Mouse (Mus musculus): Measurements from ENCODE around the gene Mgll. TPM values are rescaled to one million over a fixed set of nuclear protein-coding genes. Genes with fewer than 3 reads are reported as not detected.

Mgll gene
- total RNA-seq, 2 experiments from 2014 or later = 193 to 231 TPM

DNA sequence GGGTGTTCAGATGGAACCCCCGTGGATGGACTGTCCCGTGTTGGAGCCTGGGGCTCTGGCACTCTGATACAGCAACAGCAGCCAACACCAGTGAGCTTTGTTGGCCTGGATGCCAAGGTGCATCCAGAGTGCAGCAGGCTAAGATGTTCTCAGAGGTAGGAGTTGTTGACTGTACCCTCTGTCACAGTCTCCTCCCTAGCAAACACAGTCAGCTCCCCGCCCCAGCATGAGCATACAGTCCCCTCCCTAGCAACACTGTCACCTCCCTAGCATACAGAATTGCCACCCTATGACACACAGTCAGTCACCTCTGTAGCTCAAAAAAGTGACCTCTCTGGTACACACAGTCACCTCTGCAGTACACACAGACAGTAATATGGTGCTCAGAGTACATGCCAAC lies 92.7 kb downstream of the Mgll start:
- no peak for DNase-seq (ENCODE audit: low spot score in 2 of 2)
- intact Hi-C loops (cut with DNase I) = no loop called here

GRCm38 (mm10) chr6:88820853-88821252 lies 96.6 kb downstream of the Mgll start:
- intact Hi-C loops (cut with DNase I) = no loop called here
- DNase-seq (ENCODE audit: low spot score in 2 of 2) = no peak

DNA sequence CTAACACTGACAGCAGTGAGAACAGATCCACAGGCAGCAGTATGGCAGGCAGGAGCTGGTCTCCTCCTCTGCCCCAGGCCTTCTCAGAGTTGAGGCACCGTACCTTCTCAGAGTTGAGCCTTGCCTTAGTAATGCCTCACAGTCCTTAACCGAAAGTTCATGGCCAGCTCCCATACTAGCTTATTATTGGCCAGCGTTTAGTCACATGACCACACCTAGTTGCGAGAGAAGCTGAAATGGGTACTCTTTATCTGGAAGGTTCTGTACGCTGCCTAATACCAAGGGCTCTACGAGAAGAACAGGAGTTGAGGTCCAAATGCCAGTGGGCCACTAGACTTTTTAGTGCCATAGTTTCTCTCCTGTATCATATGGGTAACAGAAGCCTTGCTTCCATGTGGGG lies 97.1 kb downstream of the Mgll start:
- intact Hi-C loops (cut with DNase I) = no loop called here

GRCm38 (mm10) chr6:88821901-88822300 lies 97.7 kb downstream of the Mgll start:
- intact Hi-C loops (cut with DNase I) = no loop called here
- DNase-seq (ENCODE audit: low spot score in 2 of 2) = no peak

More for the DNA sequence above, 97.1 kb downstream of the Mgll start:
- DNase-seq (ENCODE audit: low spot score in 2 of 2) = no peak

DNA sequence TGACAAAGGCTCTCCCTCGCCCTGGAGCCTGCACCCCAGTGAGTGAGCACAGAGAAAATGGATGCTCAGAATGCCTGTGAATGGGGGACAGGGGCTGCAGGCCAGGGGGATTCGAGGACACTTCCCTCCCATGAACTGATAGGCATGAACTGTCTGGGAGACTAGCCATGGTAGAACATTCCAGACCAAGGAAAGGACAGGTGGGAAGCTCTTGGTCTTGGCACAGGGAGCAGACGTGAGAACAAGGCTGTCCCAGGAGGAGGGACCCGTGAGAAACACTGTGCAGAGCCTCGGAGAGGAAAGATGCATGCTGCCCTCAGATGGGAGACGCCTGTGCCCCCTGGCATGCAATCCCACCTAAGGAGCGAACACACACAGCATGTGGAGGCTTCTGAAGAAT lies 100.0 kb downstream of the Mgll start:
- intact Hi-C loops (cut with DNase I) = no loop called here
- DNase-seq (ENCODE audit: low spot score in 2 of 2) = no peak

DNA sequence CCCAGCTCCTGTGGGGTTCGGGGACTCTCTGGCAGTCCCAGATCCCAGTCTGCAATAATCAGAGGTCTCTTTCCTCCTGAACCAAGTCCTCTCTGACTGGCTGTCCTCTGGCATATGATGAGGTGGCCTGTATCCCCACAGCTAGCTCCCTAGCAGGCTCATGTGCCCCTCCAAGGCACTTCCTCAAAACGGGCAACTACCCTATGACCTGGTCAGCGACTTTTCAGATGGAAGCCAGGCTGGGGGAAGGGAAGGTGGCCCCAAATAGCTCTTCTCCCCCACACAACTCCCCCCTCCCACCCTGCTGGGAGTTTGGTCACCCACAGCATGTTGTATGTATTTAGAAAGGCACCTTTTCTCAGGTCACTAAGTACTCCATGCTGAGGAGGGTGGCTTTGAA lies 101.9 kb downstream of the Mgll start:
- intact Hi-C loops (cut with DNase I) = loop anchor here (5.0 kb wide), 1 partner anchor 99 kb away; no protein-coding TSS in a partner anchor

GRCm38 (mm10) chr6:88826545-88826944 lies 102.3 kb downstream of the Mgll start:
- no peak for DNase-seq (ENCODE audit: low spot score in 2 of 2)

More for the DNA sequence above, 101.9 kb downstream of the Mgll start:
- DNase-seq (ENCODE audit: low spot score in 2 of 2) = no peak

DNA sequence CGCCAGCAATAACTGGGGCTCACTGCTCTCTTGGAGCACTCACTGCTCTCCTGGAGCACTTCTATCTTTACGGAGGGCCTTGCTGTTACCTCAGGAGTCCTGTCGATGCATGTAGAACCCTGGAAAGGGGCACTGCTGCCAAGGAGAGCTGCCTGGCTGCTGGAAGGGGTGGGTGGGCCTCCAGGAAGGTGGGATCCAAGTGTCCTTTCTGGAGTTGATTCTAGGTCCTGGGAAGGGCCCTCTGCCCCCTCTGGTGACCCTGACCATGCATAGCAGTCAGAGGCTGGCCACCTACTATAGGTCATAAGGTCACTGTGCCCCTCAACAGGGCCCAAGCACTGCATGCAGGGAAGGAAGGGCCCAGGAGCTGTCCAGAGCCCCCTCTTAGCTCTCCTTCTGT lies 102.8 kb downstream of the Mgll start:
- DNase-seq (ENCODE audit: low spot score in 2 of 2) = no peak
- intact Hi-C loops (cut with DNase I) = loop anchor here (5.0 kb wide), 1 partner anchor 100 kb away; no protein-coding TSS in a partner anchor

More at GRCm38 (mm10) chr6:88826545-88826944, 102.3 kb downstream of the Mgll start:
- intact Hi-C loops (cut with DNase I) = loop anchor here (5.0 kb wide), 1 partner anchor 99 kb away; no protein-coding TSS in a partner anchor

DNA sequence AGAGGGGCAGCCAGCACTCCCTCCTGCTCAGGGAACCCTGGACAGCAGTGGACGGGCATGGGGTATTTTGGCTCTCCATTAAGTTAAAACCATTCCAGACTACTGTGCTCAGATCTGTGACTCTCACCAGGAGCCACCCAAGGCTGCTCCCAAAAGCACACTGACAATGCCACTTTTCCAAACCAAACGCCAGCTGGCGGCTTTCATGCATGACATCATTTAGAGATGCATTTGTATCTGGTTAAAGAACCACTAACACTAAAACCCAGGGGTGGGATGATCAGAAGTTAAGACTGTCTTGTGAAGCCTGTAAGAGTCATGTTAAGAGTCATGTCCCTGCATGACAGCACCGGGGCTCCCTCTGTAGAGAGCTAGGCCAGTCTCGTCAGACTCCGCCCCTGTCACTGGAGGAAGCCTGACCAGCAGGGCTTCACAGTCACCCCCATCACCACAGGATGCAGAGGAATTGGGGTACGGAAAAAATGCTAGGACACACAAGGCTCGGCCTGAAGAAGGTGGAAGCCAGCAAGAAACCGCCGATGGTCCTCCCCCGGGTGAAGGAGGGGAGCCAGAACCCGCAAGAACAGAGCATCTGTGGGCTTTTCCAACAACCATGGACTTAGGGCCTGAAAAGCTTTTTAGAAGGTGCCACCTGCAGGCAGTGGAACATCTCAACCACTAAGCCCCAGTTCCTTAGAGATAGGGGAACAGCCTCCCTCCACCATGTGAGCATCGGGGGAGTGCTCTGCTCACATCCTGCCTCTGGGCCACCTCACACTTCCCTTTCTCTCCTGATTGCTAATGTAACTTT lies 103.4 kb downstream of the Mgll start:
- peak in 1 of 2 experiments; percentile 56 for DNase-seq (ENCODE audit: low spot score in 2 of 2)
- intact Hi-C loops (cut with DNase I) = loop anchor here (1.0 to 5.0 kb wide), 2 partner anchors 100 to 237 kb away; no protein-coding TSS in a partner anchor

GRCm38 (mm10) chr6:88828206-88829009 lies 104.2 kb downstream of the Mgll start:
- no peak for DNase-seq (ENCODE audit: low spot score in 2 of 2)
- intact Hi-C loops (cut with DNase I) = loop anchor here (1.0 to 5.0 kb wide), 2 partner anchors 101 to 238 kb away; no protein-coding TSS in a partner anchor

DNA sequence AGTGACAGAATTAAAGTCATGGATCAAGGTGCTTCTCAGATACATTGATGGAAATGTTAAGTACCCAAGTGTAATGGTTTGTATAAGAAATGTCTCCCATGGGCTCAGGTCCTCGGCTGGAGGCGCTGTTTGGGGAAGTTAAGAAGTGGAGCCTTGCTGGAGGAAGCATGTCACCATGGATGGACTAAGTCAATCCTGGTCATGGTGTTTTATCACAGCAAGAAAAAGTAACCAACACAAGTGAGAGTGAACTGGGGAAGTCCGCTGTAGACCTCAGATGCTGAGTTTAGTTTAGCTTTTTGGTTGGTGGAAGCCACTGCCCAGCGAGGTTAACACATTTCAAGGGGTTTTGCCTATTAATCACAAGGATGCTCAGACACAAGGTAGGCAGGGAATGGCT lies 105.4 kb downstream of the Mgll start:
- intact Hi-C loops (cut with DNase I) = loop anchor here (5.0 kb wide), 1 partner anchor 102 kb away; no protein-coding TSS in a partner anchor
- DNase-seq (ENCODE audit: low spot score in 2 of 2) = no peak

- DNase-seq (ENCODE audit: low spot score in 2 of 2) = no peak
- intact Hi-C loops (cut with DNase I) = loop anchor here (5.0 kb wide), 1 partner anchor 268 kb away; no protein-coding TSS in a partner anchor
Measured at GRCm38 (mm10) chr6:88830112-88830702, 106.0 kb downstream of the Mgll start.

DNA sequence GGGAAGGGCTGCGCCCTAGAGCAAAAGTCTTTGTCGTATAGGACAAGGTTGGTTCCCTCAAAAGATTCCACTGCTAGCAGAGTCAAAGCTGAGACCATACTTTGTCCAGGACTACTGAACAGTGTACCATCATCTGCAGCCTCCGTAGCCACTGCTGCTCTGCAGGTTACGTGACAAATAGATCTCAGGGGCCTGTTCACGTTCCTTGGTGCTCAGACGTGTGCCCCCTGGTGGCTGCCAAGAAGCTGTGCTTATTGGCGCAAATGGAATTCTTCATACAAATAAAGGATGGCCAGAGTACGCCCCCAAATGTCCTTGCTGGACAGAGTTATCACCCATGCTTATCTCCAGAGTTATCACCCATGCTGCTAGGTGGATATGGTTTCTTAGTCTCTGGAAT lies 107.2 kb downstream of the Mgll start:
- peak in 1 of 2 experiments; percentile 71 for DNase-seq (ENCODE audit: low spot score in 2 of 2)
- intact Hi-C loops (cut with DNase I) = loop anchor here (5.0 kb wide), 1 partner anchor 269 kb away; no protein-coding TSS in a partner anchor

DNA sequence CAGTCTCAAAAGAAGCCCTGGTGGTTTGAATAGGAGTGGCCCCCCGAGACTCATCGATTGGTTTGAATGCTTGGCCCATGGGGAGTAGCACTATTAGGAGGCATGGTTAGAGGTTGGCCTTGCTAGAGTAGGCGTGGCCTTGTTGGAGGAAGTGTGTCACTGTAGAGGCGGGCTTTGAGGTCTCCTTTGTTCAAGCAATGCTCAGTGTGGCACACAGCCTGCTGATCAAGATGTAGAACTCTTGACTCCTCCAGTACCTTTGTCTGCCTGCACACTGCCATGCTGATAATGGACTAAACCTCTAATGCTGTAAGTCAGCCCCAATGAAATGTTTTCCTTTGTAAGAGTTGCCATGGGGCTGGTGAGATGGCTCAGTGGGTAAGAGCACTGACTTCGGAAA lies 108.5 kb downstream of the Mgll start:
- no peak for DNase-seq (ENCODE audit: low spot score in 2 of 2)
- intact Hi-C loops (cut with DNase I) = loop anchor here (5.0 kb wide), 1 partner anchor 270 kb away; no protein-coding TSS in a partner anchor

DNA sequence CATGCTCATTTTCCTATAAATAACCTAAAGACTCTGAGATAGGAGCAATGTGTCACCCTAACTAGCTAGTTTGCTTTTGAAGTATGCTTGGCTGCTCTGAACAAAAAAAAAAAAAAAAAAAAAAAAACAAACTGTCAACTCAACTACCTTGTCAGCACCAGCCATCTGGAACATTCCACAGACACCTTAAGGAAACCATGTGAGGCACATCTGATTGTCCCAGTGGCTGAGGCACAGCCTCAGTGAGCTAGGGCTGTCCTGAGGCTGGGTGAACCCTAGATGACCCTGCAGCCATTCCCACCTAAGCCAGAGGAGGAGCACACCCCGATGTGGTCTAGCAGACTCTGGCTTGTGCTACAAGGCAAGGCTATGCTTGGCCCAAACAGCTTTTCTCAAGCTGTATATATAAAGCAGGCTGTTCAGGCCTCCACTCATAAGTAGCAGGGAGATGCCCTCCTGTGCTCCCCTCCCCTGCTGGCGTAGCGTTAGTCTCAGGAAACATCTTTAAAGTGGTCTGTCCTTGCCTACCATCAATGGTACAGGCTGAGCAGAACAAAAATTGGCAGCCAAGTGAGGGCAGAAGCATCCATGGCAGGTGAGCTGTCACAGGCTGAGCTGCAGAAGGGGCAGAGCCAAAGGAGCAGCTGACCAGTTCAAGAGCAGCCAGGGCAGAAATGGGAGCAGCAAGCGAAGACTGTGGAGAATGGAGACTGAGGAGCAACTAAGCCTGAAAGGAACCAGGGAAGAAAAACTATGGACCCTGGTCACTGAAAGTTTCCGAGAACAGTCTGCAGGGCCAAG lies 109.3 kb downstream of the Mgll start:
- intact Hi-C loops (cut with DNase I) = loop anchor here (5.0 kb wide), 1 partner anchor 271 kb away; no protein-coding TSS in a partner anchor
- no peak for DNase-seq (ENCODE audit: low spot score in 2 of 2)

DNA sequence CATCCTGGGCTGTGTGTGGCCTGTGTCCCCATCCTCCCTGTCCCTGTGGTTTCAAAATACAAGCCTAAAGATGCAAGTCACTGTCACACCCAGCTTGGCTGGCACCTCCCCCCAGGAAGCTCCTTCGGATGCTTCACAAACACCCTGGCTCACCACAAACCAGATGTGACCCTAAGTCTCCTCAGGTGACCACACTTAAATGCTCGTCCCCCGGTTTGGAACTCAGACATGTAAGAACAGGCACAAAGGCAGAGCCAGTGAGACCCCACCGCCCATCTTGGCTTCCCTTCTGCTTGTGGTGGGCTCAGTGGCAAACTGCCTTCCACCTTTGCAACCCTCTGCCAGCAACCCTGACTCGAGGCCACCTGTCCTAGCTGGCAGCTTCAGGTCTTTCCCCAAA lies 110.8 kb downstream of the Mgll start:
- DNase-seq (ENCODE audit: low spot score in 2 of 2) = no peak
- intact Hi-C loops (cut with DNase I) = no loop called here

DNA sequence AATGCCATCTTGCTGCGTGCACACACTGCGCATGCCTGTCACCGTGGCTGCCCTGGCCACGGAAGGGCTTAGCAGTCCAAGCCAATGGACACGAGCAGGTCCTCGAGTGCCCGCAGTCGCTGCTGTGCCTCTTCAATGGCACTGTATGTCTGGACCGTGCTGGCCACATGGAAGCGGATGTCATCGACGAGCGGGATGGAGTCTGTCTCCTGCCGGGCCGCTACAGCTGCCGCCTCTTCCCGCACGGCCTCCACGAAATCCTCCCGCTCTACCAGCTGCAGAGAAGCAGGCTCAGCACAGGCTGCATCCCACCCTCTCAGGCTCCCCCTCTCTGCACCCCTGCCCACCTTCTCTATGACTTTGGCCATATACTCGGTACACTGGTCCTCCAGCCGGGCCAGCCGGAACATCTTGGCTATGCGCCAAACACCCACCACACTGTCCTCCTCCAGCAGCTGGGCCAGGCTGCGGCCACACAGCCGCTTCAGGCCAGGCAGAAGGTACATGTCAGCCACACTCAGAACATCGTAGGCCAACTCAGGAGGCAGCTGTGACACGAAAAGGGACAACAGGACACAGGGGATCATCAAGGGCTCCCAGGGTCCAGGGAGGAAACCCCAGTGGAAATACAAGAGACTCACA lies 112.1 kb downstream of the Mgll start:
- intact Hi-C loops (cut with DNase I) = no loop called here
- no peak for DNase-seq (ENCODE audit: low spot score in 2 of 2)

DNA sequence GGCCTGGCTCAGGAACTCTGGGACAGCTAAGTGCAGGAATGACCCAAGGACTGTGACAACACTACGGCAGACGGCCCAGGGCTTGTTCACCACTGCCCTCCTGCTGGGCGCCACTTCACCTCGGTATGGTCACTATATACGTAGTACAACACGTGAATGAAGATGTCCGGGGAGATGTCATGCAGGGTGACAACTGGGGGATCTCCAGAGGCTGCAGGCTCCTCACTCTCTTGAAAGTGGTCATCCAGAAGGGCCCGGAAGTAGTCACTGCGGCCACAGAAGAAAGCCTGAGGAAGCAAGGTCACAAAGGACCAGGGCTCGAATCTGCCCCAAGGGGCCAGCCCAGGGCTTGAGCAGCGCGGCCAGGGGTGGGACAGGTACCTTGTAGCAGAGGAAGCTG lies 113.8 kb downstream of the Mgll start:
- intact Hi-C loops (cut with DNase I) = no loop called here
- DNase-seq (ENCODE audit: low spot score in 2 of 2) = no peak
